Mouse (Mus musculus) stomach, embryonic 14.5 days (tissue): ENCODE data around the gene Snx20. TPM values are rescaled to one million over a fixed set of nuclear protein-coding genes. Genes with fewer than 3 reads are reported as not detected.

Experiments
- ATAC-seq: fragments of 200-750 bp; cut with Nextera tagmentation; 2 replicates; pipeline ENCODE4 v1.8.0; 2017; ENCODE audit warnings: low read depth, moderate TSS enrichment; ENCODE audit not compliant: insufficient number of reproducible peaks, insufficient read depth, low FRiP score
- H3K27ac ChIP-seq: fragments of 300-500 bp; sonication (generic); 2 replicates; pipeline ENCODE4 v1.5.1; 2014; ENCODE audit warnings: mild to moderate bottlenecking, low read length, moderate library complexity, mixed read lengths
- H3K27me3 ChIP-seq: fragments of 300-500 bp; sonication (generic); 2 replicates; pipeline ENCODE4 v1.6.1; 2014; ENCODE audit warnings: low read length, control low read depth, mixed read lengths; ENCODE audit not compliant: control insufficient read depth, insufficient read depth
- H3K36me3 ChIP-seq: fragments of 300-500 bp; sonication (generic); 2 replicates; pipeline ENCODE4 v1.6.1; 2014; ENCODE audit warnings: mild to moderate bottlenecking, control low read depth, low read length, moderate library complexity, mixed read lengths; ENCODE audit not compliant: control insufficient read depth, insufficient read depth
- H3K4me1 ChIP-seq: fragments of 300-500 bp; sonication (generic); 2 replicates; pipeline ENCODE4 v1.6.1; 2014; ENCODE audit warnings: low read length, control low read depth, mixed read lengths; ENCODE audit not compliant: control insufficient read depth, insufficient read depth
- H3K4me2 ChIP-seq: fragments of 300-500 bp; sonication (generic); replicated peaks from 2 replicates; pipeline ENCODE4 v1.6.1; 2014; ENCODE audit warnings: low read depth, low read length, control low read depth
- H3K4me3 ChIP-seq: fragments of 300-500 bp; sonication (generic); 2 replicates; pipeline ENCODE4 v1.5.1; 2014; ENCODE audit warnings: low read depth, low read length, control low read depth
- H3K9ac ChIP-seq: fragments of 300-500 bp; sonication (generic); replicated peaks from 2 replicates; pipeline ENCODE4 v1.6.1; 2014; ENCODE audit warnings: low read depth, mild to moderate bottlenecking, control low read depth, low read length, moderate library complexity, mixed read lengths
- H3K9me3 ChIP-seq: fragments of 300-500 bp; sonication (generic); 2 replicates; pipeline ENCODE4 v1.6.1; 2016; ENCODE audit warnings: low read depth, low read length, control low read depth; ENCODE audit not compliant: control insufficient read depth
- WGBS: fragments of 180-500 bp; shearing (Covaris S2); extraction: QIAGEN DNeasy Blood & Tissue Kit; methylation state at CpG from one replicate; pipeline ENCODE4 v1.1.7; 2014; 5-methylcytosine and 5-hydroxymethylcytosine counted together
- polyA plus RNA-seq: library from polyadenylated mRNA; unstranded; fragments of >200 nt; fragmentation: Nextera tagmentation; extraction: Ambion mirVana; gene quantifications from 2 replicates; pipeline ENCODE4 v1.2.1, GENCODE M21; 2014

Gene Snx20
- polyA plus RNA-seq, 1 experiment from 2014 or later = 1.2 TPM

GRCm38 (mm10) chr8:88631081-88631480 is 4.8 kb downstream of the Snx20 start:
- Histone ChIP-seq H3K9me3 (no peaks in the 10 kb centered on the region), H3K27me3 (0 out of 2 replicates have a peak, but pooled peaks cover 9% of the 10 kb centered on the region), H3K9ac (no peak overlapping the region), H3K4me2 (no peak overlapping the region), H3K4me3 (no peak overlapping the region), H3K36me3 (no peaks in the 10 kb centered on the region), H3K27ac (no peak overlapping the region), H3K4me1 (no peaks in the 10 kb centered on the region)
- no peak for ATAC-seq

GRCm38 (mm10) chr8:88630225-88630624 is 5.7 kb downstream of the Snx20 start:
- H3K9me3 ChIP-seq = no peaks in the 10 kb centered on the region
- no peak overlapping the region for H3K4me3 ChIP-seq
- H3K9ac ChIP-seq = no peak overlapping the region
- no peak for ATAC-seq
- H3K27me3 ChIP-seq = 0 out of 2 replicates have a peak, but pooled peaks cover 9% of the 10 kb centered on the region
- no peaks in the 10 kb centered on the region for H3K36me3 ChIP-seq
- H3K4me1 ChIP-seq = no peaks in the 10 kb centered on the region
- no peak overlapping the region for H3K27ac ChIP-seq
- H3K4me2 ChIP-seq = no peak overlapping the region
- 72% methylated on average over 4 of the region's 4 CpGs for WGBS

GRCm38 (mm10) chr8:88628001-88628774 is 7.7 kb downstream of the Snx20 start:
- ATAC-seq = no peak
- 61% methylated on average over 14 of the region's 14 CpGs for WGBS
- no peaks in the 10 kb centered on the region for H3K36me3 ChIP-seq
- no peak overlapping the region for H3K27ac ChIP-seq
- H3K4me2 ChIP-seq = peak overlapping the region; percentile 78
- no peaks in the 10 kb centered on the region for H3K4me1 ChIP-seq
- peak overlapping the region; percentile 42 for H3K4me3 ChIP-seq
- H3K27me3 ChIP-seq = 0 out of 2 replicates have a peak, but pooled peaks cover 9% of the 10 kb centered on the region
- H3K9me3 ChIP-seq = no peaks in the 10 kb centered on the region
- peak overlapping the region; percentile 45; the same call in 1 of the 2 replicates for H3K9ac ChIP-seq

GRCm38 (mm10) chr8:88627265-88627991 is 8.5 kb downstream of the Snx20 start:
- peak; percentile 81 for ATAC-seq
- WGBS = under 1% methylated on average over 105 of the region's 105 CpGs
- peak overlapping the region; percentile 78 for H3K4me2 ChIP-seq
- no peaks in the 10 kb centered on the region for H3K9me3 ChIP-seq
- H3K27me3 ChIP-seq = 0 out of 2 replicates have a peak, but pooled peaks cover 9% of the 10 kb centered on the region
- H3K9ac ChIP-seq = peak overlapping the region; percentile 45; the same call in 1 of the 2 replicates
- H3K4me3 ChIP-seq = peak overlapping the region; percentile 42
- H3K36me3 ChIP-seq = no peaks in the 10 kb centered on the region
- H3K4me1 ChIP-seq = no peaks in the 10 kb centered on the region
- no peak overlapping the region for H3K27ac ChIP-seq

GRCm38 (mm10) chr8:88626940-88627264 is 9.0 kb downstream of the Snx20 start:
- WGBS = 11% methylated on average over 19 of the region's 19 CpGs
- no peak; the same call in 1 of the 2 replicates for ATAC-seq
- no peak overlapping the region for H3K27ac ChIP-seq

GRCm38 (mm10) chr8:88626433-88626832 is 9.5 kb downstream of the Snx20 start:
- H3K27ac ChIP-seq = no peak overlapping the region
- ATAC-seq = no peak

More at GRCm38 (mm10) chr8:88626940-88627264, 9.0 kb downstream of the Snx20 start:
- Histone ChIP-seq H3K36me3 (no peaks in the 10 kb centered on the region), H3K9me3 (no peaks in the 10 kb centered on the region), H3K4me2 (peak overlapping the region; percentile 78), H3K4me3 (peak overlapping the region; percentile 42), H3K9ac (peak overlapping the region; percentile 45; the same call in 1 of the 2 replicates), H3K27me3 (0 out of 2 replicates have a peak, but pooled peaks cover 9% of the 10 kb centered on the region), H3K4me1 (no peaks in the 10 kb centered on the region)

GRCm38 (mm10) chr8:88624276-88624675 is 11.7 kb downstream of the Snx20 start:
- Histone ChIP-seq H3K4me1 (no peaks in the 10 kb centered on the region), H3K27ac (no peak overlapping the region), H3K36me3 (no peaks in the 10 kb centered on the region), H3K9ac (no peak overlapping the region), H3K4me2 (no peak overlapping the region), H3K4me3 (no peak overlapping the region), H3K27me3 (0 out of 2 replicates have a peak, but pooled peaks cover 9% of the 10 kb centered on the region), H3K9me3 (no peaks in the 10 kb centered on the region; the same call in 1 of the 2 replicates)
- 84% methylated on average over 3 of the region's 3 CpGs for WGBS
- ATAC-seq = no peak

More at GRCm38 (mm10) chr8:88626433-88626832, 9.5 kb downstream of the Snx20 start:
- WGBS = 71% methylated on average over 3 of the region's 3 CpGs
- H3K36me3 ChIP-seq = no peaks in the 10 kb centered on the region
- H3K9me3 ChIP-seq = no peaks in the 10 kb centered on the region
- no peak overlapping the region for H3K4me2 ChIP-seq
- no peaks in the 10 kb centered on the region for H3K4me1 ChIP-seq
- H3K4me3 ChIP-seq = no peak overlapping the region
- 0 out of 2 replicates have a peak, but pooled peaks cover 9% of the 10 kb centered on the region for H3K27me3 ChIP-seq
- no peak overlapping the region; the same call in 1 of the 2 replicates for H3K9ac ChIP-seq

GRCm38 (mm10) chr8:88623351-88623750 is 12.6 kb downstream of the Snx20 start:
- H3K27ac ChIP-seq = no peak overlapping the region

More at GRCm38 (mm10) chr8:88623351-88623750, 12.6 kb downstream of the Snx20 start:
- Histone ChIP-seq H3K4me3 (no peak overlapping the region), H3K9ac (no peak overlapping the region), H3K4me2 (no peak overlapping the region), H3K9me3 (no peaks in the 10 kb centered on the region; the same call in 1 of the 2 replicates), H3K36me3 (no peaks in the 10 kb centered on the region), H3K4me1 (no peaks in the 10 kb centered on the region), H3K27me3 (0 out of 2 replicates have a peak, but pooled peaks cover 9% of the 10 kb centered on the region)
- ATAC-seq = no peak
- WGBS = 67% methylated on average over 3 of the region's 3 CpGs
